Mouse (Mus musculus) cerebral cortex, adult 2 months (tissue): ENCODE measurements around the gene Nanog.

Source experiments
- WGBS: fragments of 180-500 bp; shearing (Covaris S2); methylation state at CpG from one replicate; pipeline ENCODE4 v1.1.7; 2018; 5-methylcytosine and 5-hydroxymethylcytosine counted together

The Nanog gene

GRCm38 (mm10) chr6:122762952-122763700 is 55.8 kb downstream of the Nanog start:
- 71% methylated on average over 11 of the region's 11 CpGs for WGBS

GRCm38 (mm10) chr6:122763844-122764445 is 56.7 kb downstream of the Nanog start:
- WGBS, result 34% methylated on average over 17 of the region's 17 CpGs
